Mouse (Mus musculus) gastrocnemius, adult 18-20 months (tissue): ENCODE data around the gene Frmd4b. TPM values are rescaled to one million over a fixed set of nuclear protein-coding genes. Genes with fewer than 3 reads are reported as not detected.
"Not testable (repeated sequence)": the region's sequence is repeated elsewhere in the genome, so short reads cannot be mapped to it uniquely, and the experiment has no call there.

Experiments used
- DNase-seq: peaks from one replicate; pipeline ENCODE4 v3.0.0; 2021; ENCODE audit warnings: low spot score
- total RNA-seq, 2 experiments: library from RNA; stranded (reverse); gene quantifications; 2 replicates each; pipeline ENCODE4 v1.2.3; 2021

Frmd4b gene
- total RNA-seq, 2 experiments from 2014 or later = 5.1 to 6.3 TPM

- no peak for DNase-seq
Measured at GRCm38 (mm10) chr6:97381275-97381674, 236.1 kb downstream of the Frmd4b start.

- no peak for DNase-seq
Measured at GRCm38 (mm10) chr6:97370947-97371346, 246.4 kb downstream of the Frmd4b start.

- no peak for DNase-seq
Measured at GRCm38 (mm10) chr6:97370460-97370859, 246.9 kb downstream of the Frmd4b start.

- no peak for DNase-seq
Measured at GRCm38 (mm10) chr6:97363846-97364245, 253.5 kb downstream of the Frmd4b start.

GRCm38 (mm10) chr6:97357606-97358005, 259.7 kb downstream of the Frmd4b start:
- DNase-seq = not testable (repeated sequence)

- DNase-seq = no peak
Measured at GRCm38 (mm10) chr6:97356612-97357011, 260.7 kb downstream of the Frmd4b start.

- DNase-seq = no peak
Measured at GRCm38 (mm10) chr6:97355141-97355540, 262.2 kb downstream of the Frmd4b start.

GRCm38 (mm10) chr6:97353933-97354332, 263.4 kb downstream of the Frmd4b start:
- DNase-seq = no peak

- no peak for DNase-seq
Measured at GRCm38 (mm10) chr6:97353371-97353770, 264.0 kb downstream of the Frmd4b start.

- DNase-seq = no peak
Measured at GRCm38 (mm10) chr6:97352505-97353154, 264.7 kb downstream of the Frmd4b start.

- DNase-seq = no peak
Measured at GRCm38 (mm10) chr6:97349355-97350138, 267.8 kb downstream of the Frmd4b start.

- DNase-seq = no peak
Measured at GRCm38 (mm10) chr6:97346932-97347331, 270.4 kb downstream of the Frmd4b start.

GRCm38 (mm10) chr6:97346527-97346926, 270.8 kb downstream of the Frmd4b start:
- DNase-seq = no peak

GRCm38 (mm10) chr6:97345921-97346320, 271.4 kb downstream of the Frmd4b start:
- no peak for DNase-seq

- no peak for DNase-seq
Measured at GRCm38 (mm10) chr6:97342185-97342584, 275.2 kb downstream of the Frmd4b start.

GRCm38 (mm10) chr6:97341628-97342027, 275.7 kb downstream of the Frmd4b start:
- no peak for DNase-seq

GRCm38 (mm10) chr6:97341148-97341547, 276.2 kb downstream of the Frmd4b start:
- no peak for DNase-seq

- no peak for DNase-seq
Measured at GRCm38 (mm10) chr6:97340211-97340791, 277.0 kb downstream of the Frmd4b start.

- no peak for DNase-seq
Measured at GRCm38 (mm10) chr6:97339271-97339681, 278.1 kb downstream of the Frmd4b start.

GRCm38 (mm10) chr6:97338843-97339242, 278.5 kb downstream of the Frmd4b start:
- no peak for DNase-seq

GRCm38 (mm10) chr6:97333323-97333722, 284.0 kb downstream of the Frmd4b start:
- no peak for DNase-seq

- no peak for DNase-seq
Measured at GRCm38 (mm10) chr6:97323951-97324350, 293.4 kb downstream of the Frmd4b start.

GRCm38 (mm10) chr6:97322126-97322525, 295.2 kb downstream of the Frmd4b start:
- no peak for DNase-seq
